Mouse (Mus musculus) CH12.LX (cell line): ENCODE results near the gene Ap1m1. TPM values are rescaled to one million over a fixed set of nuclear protein-coding genes. Genes with fewer than 3 reads are reported as not detected.
A peak's percentile ranks its signal among the peaks of the same experiment; 100 is the strongest.

Experiments used
- DNase-seq: peaks from one replicate; pipeline ENCODE4 v3.0.0-alpha.2; 2013; ENCODE audit errors: extremely low read depth
- H3K27ac ChIP-seq: 2 replicates; pipeline ENCODE4 v1.5.1; 2012; ENCODE audit warnings: low read depth, mild to moderate bottlenecking, control low read depth, moderate library complexity; ENCODE audit not compliant: insufficient read depth
- H3K27me3 ChIP-seq: replicated peaks from 2 replicates; pipeline ENCODE3; 2012; ENCODE audit warnings: inconsistent platforms
- H3K36me3 ChIP-seq, 2 experiments: replicated peaks in 1 of 2; 2 replicates each; pipeline versions ENCODE3 to v1.6.1; 2012; ENCODE audit warnings: inconsistent platforms in 1 of 2, low read length in 1 of 2, mild to moderate bottlenecking in 1 of 2, mixed read lengths in 1 of 2, moderate library complexity in 1 of 2; ENCODE audit not compliant: control insufficient read depth in 1 of 2, insufficient read depth in 1 of 2
- H3K4me1 ChIP-seq, 2 experiments: 2 replicates each; pipeline ENCODE4 v1.6.1; 2012; ENCODE audit warnings: inconsistent platforms in 1 of 2, moderate library complexity in 1 of 2; ENCODE audit not compliant: insufficient read depth in 2 of 2, control insufficient read depth in 1 of 2
- H3K4me2 ChIP-seq: 2 replicates; pipeline ENCODE4 v1.6.1; 2012; ENCODE audit warnings: low read depth, mild to moderate bottlenecking, control low read depth; ENCODE audit not compliant: poor library complexity, insufficient read depth, severe bottlenecking
- H3K4me3 ChIP-seq, 3 experiments: fragments of 150-350 bp in 1 of 3; sonication (generic) in 1 of 3; replicated peaks in 1 of 3; 2 replicates each; pipeline versions ENCODE3 to v1.5.1; 2011 to 2012; ENCODE audit warnings: low read depth in 2 of 3, low read length in 2 of 3, mild to moderate bottlenecking in 2 of 3, moderate library complexity in 2 of 3, control low read depth in 1 of 3, improper control_type of control experiment in 1 of 3, inconsistent platforms in 1 of 3, mixed read lengths in 1 of 3; ENCODE audit not compliant: poor library complexity in 1 of 3
- H3K79me2 ChIP-seq: replicated peaks from 2 replicates; pipeline ENCODE4 v1.6.1; 2012; ENCODE audit warnings: mild to moderate bottlenecking, moderate library complexity; ENCODE audit not compliant: control insufficient read depth, poor library complexity, insufficient read depth, severe bottlenecking; ENCODE audit errors: extremely low read depth
- H3K9ac ChIP-seq: 2 replicates; pipeline ENCODE4 v1.6.1; 2012; ENCODE audit warnings: low read depth, mild to moderate bottlenecking, control low read depth, moderate library complexity; ENCODE audit not compliant: insufficient read depth
- H3K9me3 ChIP-seq: replicated peaks from 2 replicates; pipeline ENCODE3; 2012; ENCODE audit warnings: low read length, inconsistent platforms, mixed read lengths
- BHLHE40 ChIP-seq: IDR thresholded peaks from 2 replicates; pipeline ENCODE4 v1.6.1; 2011; ENCODE audit warnings: mild to moderate bottlenecking, low read depth, low read length, improper control_type of control experiment
- CHD1 ChIP-seq: IDR thresholded peaks from 2 replicates; pipeline ENCODE4 v1.6.1; 2012; ENCODE audit warnings: low read depth, low read length, improper control_type of control experiment, inconsistent platforms
- CHD2 ChIP-seq: IDR thresholded peaks from 2 replicates; pipeline ENCODE4 v1.6.1; 2011; ENCODE audit warnings: low read length, improper control_type of control experiment
- CTCF ChIP-seq, 2 experiments: IDR thresholded peaks in 1 of 2; conservative IDR thresholded peaks in 1 of 2; 2 replicates each; pipeline ENCODE4 v1.5.1; 2011 to 2012; ENCODE audit warnings: low read depth in 2 of 2, low read length in 2 of 2, improper control_type of control experiment in 1 of 2, inconsistent platforms in 1 of 2, mild to moderate bottlenecking in 1 of 2, moderate library complexity in 1 of 2
- E2F4 ChIP-seq: IDR thresholded peaks from 2 replicates; pipeline ENCODE4 v1.6.1; 2011; ENCODE audit warnings: low read depth, low read length, improper control_type of control experiment; ENCODE audit not compliant: insufficient replicate concordance
- ELF1 ChIP-seq: IDR thresholded peaks from 2 replicates; pipeline ENCODE4 v1.6.1; 2014; ENCODE audit warnings: low read depth, mild to moderate bottlenecking, inconsistent platforms, low read length, improper control_type of control experiment
- EP300 ChIP-seq: IDR thresholded peaks from 2 replicates; pipeline ENCODE4 v1.6.1; 2011; ENCODE audit warnings: low read length, improper control_type of control experiment
- ETS1 ChIP-seq: conservative IDR thresholded peaks from 2 replicates; pipeline ENCODE4 v1.6.1; 2012; ENCODE audit warnings: low read depth, mild to moderate bottlenecking, inconsistent platforms, low read length, improper control_type of control experiment, moderate library complexity
- GABPA ChIP-seq: IDR thresholded peaks from 2 replicates; pipeline ENCODE4 v1.6.1; 2012; ENCODE audit warnings: low read depth, low read length, improper control_type of control experiment, inconsistent platforms; ENCODE audit not compliant: insufficient replicate concordance
- HCFC1 ChIP-seq: IDR thresholded peaks from 2 replicates; pipeline ENCODE4 v1.6.1; 2012; ENCODE audit warnings: low read depth, mild to moderate bottlenecking, inconsistent platforms, low read length, improper control_type of control experiment
- IRF4 ChIP-seq: IDR thresholded peaks from 2 replicates; pipeline ENCODE4 v1.6.1; 2014; ENCODE audit warnings: low read depth, mild to moderate bottlenecking, inconsistent platforms, low read length, improper control_type of control experiment
- JUN ChIP-seq: IDR thresholded peaks from 2 replicates; pipeline ENCODE4 v1.6.1; 2011; ENCODE audit warnings: low read depth, mild to moderate bottlenecking, low read length, improper control_type of control experiment, moderate library complexity; ENCODE audit not compliant: insufficient read depth
- JUND ChIP-seq: conservative IDR thresholded peaks from 2 replicates; pipeline ENCODE4 v1.6.1; 2011; ENCODE audit warnings: low read depth, low read length, improper control_type of control experiment
- KAT2A ChIP-seq: IDR thresholded peaks from 2 replicates; pipeline ENCODE4 v1.6.1; 2012; ENCODE audit warnings: low read length, improper control_type of control experiment, inconsistent platforms; ENCODE audit not compliant: insufficient replicate concordance
- MAFK ChIP-seq: IDR thresholded peaks from 2 replicates; pipeline ENCODE4 v1.6.1; 2011; ENCODE audit warnings: low read length, improper control_type of control experiment; ENCODE audit not compliant: insufficient replicate concordance
- MAX ChIP-seq: IDR thresholded peaks from 2 replicates; pipeline ENCODE4 v1.6.1; 2011; ENCODE audit warnings: low read length, improper control_type of control experiment
- MAZ ChIP-seq: IDR thresholded peaks from 2 replicates; pipeline ENCODE4 v1.6.1; 2012; ENCODE audit warnings: low read depth, mild to moderate bottlenecking, inconsistent platforms, low read length, improper control_type of control experiment, moderate library complexity
- MEF2A ChIP-seq: IDR thresholded peaks from 2 replicates; pipeline ENCODE4 v1.6.1; 2014; ENCODE audit warnings: low read depth, mild to moderate bottlenecking, inconsistent platforms, low read length, improper control_type of control experiment, borderline replicate concordance
- MXI1 ChIP-seq: IDR thresholded peaks from 2 replicates; pipeline ENCODE4 v1.6.1; 2011; ENCODE audit warnings: mild to moderate bottlenecking, low read depth, low read length, improper control_type of control experiment
- MYC ChIP-seq: IDR thresholded peaks from 2 replicates; pipeline ENCODE4 v1.6.1; 2011; ENCODE audit warnings: low read depth, mild to moderate bottlenecking, improper control_type of control experiment, low read length
- NELFE ChIP-seq: IDR thresholded peaks from 2 replicates; pipeline ENCODE4 v1.6.1; 2011; ENCODE audit warnings: low read depth, low read length, improper control_type of control experiment
- NRF1 ChIP-seq: IDR thresholded peaks from 2 replicates; pipeline ENCODE4 v1.6.1; 2014; ENCODE audit warnings: low read depth, mild to moderate bottlenecking, inconsistent platforms, low read length, improper control_type of control experiment, moderate library complexity
- PAX5 ChIP-seq: IDR thresholded peaks from 2 replicates; pipeline ENCODE4 v1.6.1; 2012; ENCODE audit warnings: low read length, inconsistent platforms, mixed read lengths
- POLR2A ChIP-seq: IDR thresholded peaks from 2 replicates; pipeline ENCODE4 v1.6.1; 2011; ENCODE audit warnings: low read depth, mild to moderate bottlenecking, improper control_type of control experiment, low read length
- POLR2AphosphoS2 ChIP-seq: IDR thresholded peaks from 2 replicates; pipeline ENCODE4 v1.6.1; 2011; ENCODE audit warnings: low read depth, low read length, improper control_type of control experiment
- RAD21 ChIP-seq: IDR thresholded peaks from 2 replicates; pipeline ENCODE4 v1.6.1; 2011; ENCODE audit warnings: low read depth, mild to moderate bottlenecking, low read length, improper control_type of control experiment, moderate library complexity
- RCOR1 ChIP-seq: conservative IDR thresholded peaks from 2 replicates; pipeline ENCODE4 v1.6.1; 2012; ENCODE audit warnings: low read depth, mild to moderate bottlenecking, inconsistent platforms, low read length, improper control_type of control experiment
- SIN3A ChIP-seq: IDR thresholded peaks from 2 replicates; pipeline ENCODE4 v1.6.1; 2012; ENCODE audit warnings: low read length, improper control_type of control experiment, inconsistent platforms
- SMC3 ChIP-seq: IDR thresholded peaks from 2 replicates; pipeline ENCODE4 v1.6.1; 2011; ENCODE audit warnings: low read depth, low read length, improper control_type of control experiment
- TBP ChIP-seq: conservative IDR thresholded peaks from 2 replicates; pipeline ENCODE4 v1.6.1; 2011; ENCODE audit warnings: low read depth, low read length, improper control_type of control experiment
- TCF12 ChIP-seq: IDR thresholded peaks from 2 replicates; pipeline ENCODE4 v1.6.1; 2014; ENCODE audit warnings: low read depth, mild to moderate bottlenecking, inconsistent platforms, low read length, improper control_type of control experiment
- UBTF ChIP-seq: IDR thresholded peaks from 2 replicates; pipeline ENCODE4 v1.6.1; 2012; ENCODE audit warnings: low read depth, mild to moderate bottlenecking, inconsistent platforms, low read length, improper control_type of control experiment, moderate library complexity
- USF1 ChIP-seq: IDR thresholded peaks from 2 replicates; pipeline ENCODE4 v1.6.1; 2014; ENCODE audit warnings: low read depth, mild to moderate bottlenecking, inconsistent platforms, low read length, improper control_type of control experiment
- USF2 ChIP-seq: conservative IDR thresholded peaks from 2 replicates; pipeline ENCODE4 v1.6.1; 2011; ENCODE audit warnings: low read depth, low read length, improper control_type of control experiment
- ZC3H11A ChIP-seq: IDR thresholded peaks from 2 replicates; pipeline ENCODE4 v1.6.1; 2012; ENCODE audit warnings: low read depth, mild to moderate bottlenecking, inconsistent platforms, low read length, improper control_type of control experiment
- ZKSCAN1 ChIP-seq: IDR thresholded peaks from 2 replicates; pipeline ENCODE4 v1.6.1; 2012; ENCODE audit warnings: low read depth, inconsistent platforms, low read length, improper control_type of control experiment, borderline replicate concordance
- ZMIZ1 ChIP-seq: IDR thresholded peaks from 2 replicates; pipeline ENCODE4 v1.6.1; 2012; ENCODE audit warnings: low read depth, mild to moderate bottlenecking, inconsistent platforms, low read length, improper control_type of control experiment
- ZNF384 ChIP-seq: IDR thresholded peaks from 2 replicates; pipeline ENCODE4 v1.6.1; 2012; ENCODE audit warnings: low read depth, low read length, improper control_type of control experiment, inconsistent platforms
- dilution Hi-C: fragments of 300-500 bp; cut with MboI; formaldehyde crosslinking; loops from 2 replicates; pipeline ENCODE4 v1.14.3; 2020; ENCODE audit warnings: low sequenced_read_pairs; ENCODE audit not compliant: extremely low pct_unique_long_range_greater_than_20kb, extremely low pct_ligation_motif_present
- in situ Hi-C: fragments of 300-500 bp; cut with MboI; formaldehyde crosslinking; loops from 3 replicates; pipeline ENCODE4 v1.14.3; 2019; ENCODE audit warnings: low sequenced_read_pairs, low pct_ligation_motif_present, low pct_unique_long_range_greater_than_20kb, mixed read lengths
- polyA plus RNA-seq: library from polyadenylated mRNA; unstranded; fragments of >175 nt; gene quantifications from 2 replicates; pipeline ENCODE4 v1.2.1, GENCODE M21; 2012; ENCODE audit warnings: low read depth; ENCODE audit not compliant: insufficient read length
- total RNA-seq, 2 experiments: library from RNA; depleted of rRNA; stranded (reverse); fragments of 300-350 nt in 1 of 2; fragments of >200 nt in 1 of 2; gene quantifications; 2 replicates each; pipeline ENCODE4 v1.2.3; 2012 to 2014

Gene Ap1m1
- total and polyA plus RNA-seq, 3 experiments: 20.1 to 86.1 (median 30.3) TPM

GRCm38 (mm10) chr8:72260585-72260984 lies 20.8 kb downstream of the Ap1m1 start:
- dilution Hi-C loops (no loop called here), in situ Hi-C loops (no loop called here)
- Histone ChIP-seq H3K4me2 (no peak overlapping the region; the same call in 1 of the 2 replicates), H3K4me1 (peaks cover 6 to 39% of the 10 kb centered on the region in 2 experiments; a peak in 3 of 4 replicates), H3K36me3 (peaks cover 8 to 23% of the 10 kb centered on the region in 2 experiments), H3K27me3 (no peaks in the 10 kb centered on the region), H3K27ac (no peak overlapping the region), H3K4me3 (no peak overlapping the region), H3K9me3 (no peaks in the 10 kb centered on the region), H3K9ac (no peak overlapping the region), H3K79me2 (no peaks in the 10 kb centered on the region)
- peak; percentile 71 for DNase-seq
- TF ChIP-seq KAT2A: no peak
- TF ChIP-seq MAZ: no peak
- no peak for TF ChIP-seq PAX5
- TF ChIP-seq CTCF (conservative IDR thresholded peaks at IDR 0.05 in 1 of 2, IDR thresholded peaks at IDR 0.05 in 1 of 2; ENCODE audit: low read depth in 2 of 2, low read length in 2 of 2): 0 out of 4 replicates have a peak, but pooled peaks of 1 of the 2 experiments have one; percentile 9
- no peak for TF ChIP-seq JUN
- no peak for TF ChIP-seq NELFE
- TF ChIP-seq SIN3A: no peak
- TF ChIP-seq MAX: no peak
- no peak for TF ChIP-seq POLR2AphosphoS2
- no peak for TF ChIP-seq ZMIZ1
- TF ChIP-seq ELF1: no peak
- no peak for TF ChIP-seq USF1
- TF ChIP-seq POLR2A: no peak
- no peak for TF ChIP-seq CHD2
- TF ChIP-seq CHD1: no peak
- peak; percentile 35 for TF ChIP-seq IRF4
- no peak for TF ChIP-seq UBTF
- no peak for TF ChIP-seq HCFC1
- no peak for TF ChIP-seq JUND
- peak; percentile 32; the same call in 1 of the 2 replicates for TF ChIP-seq TCF12
- TF ChIP-seq TBP: no peak
- peak; percentile 58; the same call in 1 of the 2 replicates for TF ChIP-seq MXI1
- TF ChIP-seq SMC3: peak; percentile 12
- no peak for TF ChIP-seq ZKSCAN1
- no peak; the same call in 1 of the 2 replicates for TF ChIP-seq NRF1
- no peak for TF ChIP-seq MAFK
- no peak for TF ChIP-seq USF2
- no peak for TF ChIP-seq ETS1
- TF ChIP-seq RAD21: no peak; the same call in 1 of the 2 replicates
- TF ChIP-seq ZNF384: no peak
- TF ChIP-seq ZC3H11A: no peak
- TF ChIP-seq GABPA: no peak
- no peak for TF ChIP-seq MYC
- TF ChIP-seq RCOR1: no peak
- TF ChIP-seq EP300: peak; percentile 35; the same call in 1 of the 2 replicates
- no peak for TF ChIP-seq MEF2A
- peak; percentile 68 for TF ChIP-seq BHLHE40
- TF ChIP-seq E2F4: no peak
